Mouse (Mus musculus) olfactory bulb, adult 2 months (tissue): ENCODE measurements at regions not wholly inside any gene's neighbourhood (a gene's known extent, or its start where the extent isn't known, plus 50 kb on each side); places are given as distances from the start of the nearest gene placed in this dataset.

Experiments used
- H3K27ac ChIP-seq: fragments of 200-500 bp; 2 replicates; pipeline ENCODE4 v1.5.1; 2012; ENCODE audit warnings: low read depth, low read length; ENCODE audit not compliant: insufficient read depth
- H3K4me1 ChIP-seq: fragments of 200-500 bp; 2 replicates; pipeline ENCODE4 v1.6.1; 2012; ENCODE audit warnings: low read length; ENCODE audit not compliant: control insufficient read depth, insufficient read depth
- H3K4me3 ChIP-seq: fragments of 200-500 bp; 2 replicates; pipeline ENCODE4 v1.5.1; 2012; ENCODE audit warnings: mild to moderate bottlenecking, low read depth, low read length, moderate library complexity; ENCODE audit not compliant: insufficient read depth
- CTCF ChIP-seq: fragments of 200-500 bp; IDR thresholded peaks from 2 replicates; pipeline ENCODE4 v1.5.1; 2012; ENCODE audit warnings: low read depth, mild to moderate bottlenecking, low read length, moderate library complexity; ENCODE audit not compliant: insufficient read depth
- POLR2A ChIP-seq: fragments of 200-500 bp; IDR thresholded peaks from 2 replicates; pipeline ENCODE4 v1.6.1; 2012; ENCODE audit warnings: mild to moderate bottlenecking, low read depth, low read length, moderate library complexity; ENCODE audit not compliant: insufficient read depth
- WGBS: fragments of 180-500 bp; shearing (Covaris S2); methylation state at CpG from one replicate; pipeline ENCODE4 v1.1.7; 2018; 5-methylcytosine and 5-hydroxymethylcytosine counted together

DNA sequence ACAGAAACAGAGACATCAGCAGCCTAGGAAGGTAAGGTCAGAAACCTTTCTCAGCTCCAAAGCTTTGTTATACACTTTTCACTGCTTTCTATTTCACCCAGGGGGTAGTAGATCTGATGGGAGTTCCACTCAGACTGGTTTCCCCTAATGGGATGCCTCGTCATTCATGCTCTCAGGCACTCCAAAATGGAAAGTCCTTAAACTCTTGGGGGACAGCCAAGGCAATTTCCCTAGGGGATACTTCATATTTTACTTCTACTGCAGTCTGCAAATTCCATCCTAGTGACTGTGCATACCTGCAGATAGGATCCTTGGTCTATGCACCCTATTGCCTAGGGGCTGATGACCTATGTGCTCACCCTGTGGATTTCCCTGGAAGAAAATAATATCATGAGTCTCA lies 82.1 kb downstream of the Tnfsf18 start:
- WGBS: 91% methylated on average over 1 of the region's 1 CpGs
- no peaks in the 10 kb centered on the region for H3K4me1 ChIP-seq

GRCm38 (mm10) chr1:161575939-161576338 lies 81.5 kb downstream of the Tnfsf18 start:
- no peaks in the 10 kb centered on the region for H3K4me1 ChIP-seq
- TF ChIP-seq POLR2A (no peak), CTCF (no peak)
- WGBS: 35% methylated on average over 7 of the region's 7 CpGs
- H3K4me3 ChIP-seq: no peak overlapping the region
- no peak overlapping the region for H3K27ac ChIP-seq

More for the DNA sequence above, 82.1 kb downstream of the Tnfsf18 start:
- H3K4me3 ChIP-seq: no peak overlapping the region
- TF ChIP-seq POLR2A: no peak
- no peak for TF ChIP-seq CTCF
- H3K27ac ChIP-seq: no peak overlapping the region

DNA sequence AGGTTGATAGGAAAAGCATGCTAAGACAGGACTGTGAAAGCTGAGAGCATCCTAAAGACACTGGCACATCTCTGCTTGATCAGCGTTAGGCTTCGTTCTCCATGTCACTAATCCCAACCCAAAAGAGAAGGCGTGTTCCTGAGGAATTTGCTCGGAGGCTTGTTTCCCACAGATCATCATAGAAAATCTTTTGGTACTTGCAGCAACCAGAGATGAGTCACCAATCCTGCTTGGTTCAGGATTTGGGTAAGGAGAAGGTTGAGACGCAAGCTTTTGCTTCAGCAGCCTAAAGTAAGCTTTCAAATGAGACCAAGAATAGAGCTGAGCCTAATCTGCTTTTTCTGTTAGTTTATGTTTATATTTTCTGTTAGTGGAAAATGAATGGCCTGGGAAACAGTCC lies 80.7 kb downstream of the Tnfsf18 start:
- no peaks in the 10 kb centered on the region for H3K4me1 ChIP-seq
- WGBS: 66% methylated on average over 5 of the region's 5 CpGs
- H3K4me3 ChIP-seq: no peak overlapping the region
- H3K27ac ChIP-seq: no peak overlapping the region
- TF ChIP-seq POLR2A (no peak), CTCF (no peak)

DNA sequence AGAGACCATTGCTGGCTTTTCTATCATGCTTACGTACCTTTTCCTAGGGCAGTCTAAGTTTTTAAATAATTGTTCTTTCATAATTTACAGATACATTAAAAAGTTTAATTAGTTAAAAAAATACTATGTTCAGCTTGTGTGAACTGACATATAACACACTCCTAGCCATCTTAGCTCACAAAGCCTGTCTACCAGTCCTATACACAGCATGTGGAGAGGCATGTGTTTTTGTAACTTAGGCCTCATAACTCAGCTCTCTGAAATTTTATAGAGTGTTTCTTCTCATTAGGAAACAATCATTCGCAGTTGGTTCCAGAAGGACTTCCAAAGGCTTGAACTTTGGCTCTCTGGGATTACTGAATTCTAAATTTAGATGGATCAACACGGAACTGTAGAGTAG lies 76.3 kb downstream of the Tnfsf18 start:
- no peak overlapping the region for H3K27ac ChIP-seq
- TF ChIP-seq CTCF: no peak
- TF ChIP-seq POLR2A: no peak
- no peak overlapping the region for H3K4me3 ChIP-seq
- 81% methylated on average over 3 of the region's 3 CpGs for WGBS
- H3K4me1 ChIP-seq: no peaks in the 10 kb centered on the region

DNA sequence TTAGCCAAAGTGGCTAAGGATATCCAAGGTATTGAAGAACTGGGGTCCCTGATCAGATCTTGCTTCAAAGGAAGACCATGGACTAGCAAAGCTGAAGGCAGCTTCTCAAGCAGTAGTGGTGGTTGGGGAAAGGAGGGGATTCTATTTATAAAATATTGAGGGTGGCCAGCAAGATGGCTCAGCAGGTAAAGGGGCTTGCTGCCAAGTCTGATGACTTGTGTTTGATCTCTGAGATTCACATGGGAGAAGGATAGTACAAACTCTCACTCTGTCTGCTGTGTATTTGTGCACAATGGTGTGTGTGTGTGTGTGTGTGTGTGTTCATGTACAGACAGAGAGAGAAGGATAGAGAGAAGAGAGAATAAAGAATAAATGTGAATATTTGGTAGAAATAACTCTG lies 73.4 kb downstream of the Tnfsf18 start:
- H3K27ac ChIP-seq: no peak overlapping the region
- H3K4me3 ChIP-seq: no peak overlapping the region
- H3K4me1 ChIP-seq: no peaks in the 10 kb centered on the region
- no peak for TF ChIP-seq POLR2A

DNA sequence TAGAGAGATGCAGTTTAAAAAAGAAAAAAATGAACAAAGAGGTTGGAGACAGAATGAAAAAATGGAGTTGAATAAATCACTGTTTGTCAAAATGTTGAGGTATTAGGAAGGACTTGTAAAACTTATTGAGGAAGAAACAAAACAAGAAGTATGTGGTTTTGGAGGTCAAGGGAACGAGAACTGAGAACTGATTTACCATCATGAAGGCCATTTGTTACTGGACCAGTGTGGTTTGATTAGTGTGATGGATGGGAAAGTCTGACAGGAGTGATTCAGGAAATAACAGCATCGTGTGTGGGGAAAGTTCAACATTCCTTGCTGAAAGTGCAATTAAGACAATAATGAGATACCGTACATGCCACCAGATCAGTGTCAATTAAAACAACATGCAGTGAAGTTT lies 65.9 kb downstream of the Tnfsf18 start:
- H3K27ac ChIP-seq: no peak overlapping the region
- 75% methylated on average over 3 of the region's 3 CpGs for WGBS
- no peak for TF ChIP-seq CTCF
- no peak for TF ChIP-seq POLR2A
- no peak overlapping the region for H3K4me3 ChIP-seq
- H3K4me1 ChIP-seq: no peaks in the 10 kb centered on the region
